8 mouse cellular contexts compared by ENCODE assay signal in genomic region chr7:29383255-29383654, GRCm38 (mm10).
DNase-seq lines count a peak whose midpoint lies in the region; ATAC-seq and TF ChIP-seq lines count a peak whose summit lies in the region.

No protein-coding gene starts in this region.

- H3K9me3 ChIP-seq in hindbrain, embryonic 14.5 days (ENCODE audit: control insufficient read depth, low read length): no peaks in the 10 kb centered on the region

- 30% methylated on average over 10 of the region's 10 CpGs for WGBS in cerebellum, adult 2 months
- WGBS in hindbrain, embryonic 14.5 days: 22% methylated on average over 10 of the region's 10 CpGs

- H3K4me1 ChIP-seq in cerebellum, adult 2 months (ENCODE audit: control insufficient read depth, insufficient read depth, low read length): peaks cover 19% of the 10 kb centered on the region
- no peaks in the 10 kb centered on the region for H3K4me1 ChIP-seq in hindbrain, embryonic 14.5 days (replicated peaks; ENCODE audit: control insufficient read depth, insufficient read depth, low read length)

- H3K9ac ChIP-seq in hindbrain, embryonic 14.5 days: no peak overlapping the region

- TF ChIP-seq CTCF in cerebellum, adult 2 months (IDR thresholded peaks at IDR 0.05; ENCODE audit: borderline replicate concordance, insufficient read depth, low read depth, low read length): peak; percentile 97

- DNase-seq in Muller cell, postnatal 12 days (ENCODE audit: inconsistent ontology term): peak; percentile 57
- DNase-seq in cerebellum, adult 2 months: peak; percentile 75 to 87
- peak; percentile 88 for DNase-seq in hindbrain, embryonic 14.5 days (ENCODE audit: low spot score)
- peak; percentile 64 for DNase-seq in left cerebral cortex, adult 11 months (ENCODE audit: low spot score)
- peak; percentile 70 for DNase-seq in right cerebral cortex, adult 18-20 months
- peak; percentile 56 to 65 for DNase-seq in urinary bladder, adult 18-20 months (ENCODE audit: low spot score in 2 of 2)

- H3K4me3 ChIP-seq in cerebellum, adult 2 months (replicated peaks; ENCODE audit: insufficient read depth, low read depth, low read length): no peak overlapping the region
- no peak overlapping the region for H3K4me3 ChIP-seq in hindbrain, embryonic 14.5 days (replicated peaks; ENCODE audit: low read length)

- no peak overlapping the region for H3K4me2 ChIP-seq in hindbrain, embryonic 14.5 days (replicated peaks)

- H3K27ac ChIP-seq in cerebellum, adult 2 months (ENCODE audit: insufficient read depth, low read length): no peak overlapping the region
- no peak overlapping the region for H3K27ac ChIP-seq in hindbrain, embryonic 14.5 days

- TF ChIP-seq POLR2A in cerebellum, adult 2 months (IDR thresholded peaks at IDR 0.05; ENCODE audit: borderline replicate concordance, insufficient read depth, low read length): no peak

- no peaks in the 10 kb centered on the region for H3K27me3 ChIP-seq in cerebellum, adult 2 months (ENCODE audit: control insufficient read depth, insufficient read depth, low read length)
- H3K27me3 ChIP-seq in hindbrain, embryonic 14.5 days (ENCODE audit: control insufficient read depth, insufficient read depth, low read length): no peaks in the 10 kb centered on the region

- peak; percentile 67; the same call in 1 of the 2 replicates for ATAC-seq in frontal cortex, adult (ENCODE audit: low TSS enrichment)
- peak; percentile 71 for ATAC-seq in hindbrain, embryonic 14.5 days (ENCODE audit: low FRiP score)
- ATAC-seq in megakaryocyte, adult 5-6 weeks (ENCODE audit: poor library complexity, severe bottlenecking): peak; percentile 87

- H3K36me3 ChIP-seq in hindbrain, embryonic 14.5 days (replicated peaks; ENCODE audit: control insufficient read depth, insufficient read depth): peaks cover 58% of the 10 kb centered on the region
